Mouse (Mus musculus): ENCODE measurements around the gene Nexn.

DNA sequence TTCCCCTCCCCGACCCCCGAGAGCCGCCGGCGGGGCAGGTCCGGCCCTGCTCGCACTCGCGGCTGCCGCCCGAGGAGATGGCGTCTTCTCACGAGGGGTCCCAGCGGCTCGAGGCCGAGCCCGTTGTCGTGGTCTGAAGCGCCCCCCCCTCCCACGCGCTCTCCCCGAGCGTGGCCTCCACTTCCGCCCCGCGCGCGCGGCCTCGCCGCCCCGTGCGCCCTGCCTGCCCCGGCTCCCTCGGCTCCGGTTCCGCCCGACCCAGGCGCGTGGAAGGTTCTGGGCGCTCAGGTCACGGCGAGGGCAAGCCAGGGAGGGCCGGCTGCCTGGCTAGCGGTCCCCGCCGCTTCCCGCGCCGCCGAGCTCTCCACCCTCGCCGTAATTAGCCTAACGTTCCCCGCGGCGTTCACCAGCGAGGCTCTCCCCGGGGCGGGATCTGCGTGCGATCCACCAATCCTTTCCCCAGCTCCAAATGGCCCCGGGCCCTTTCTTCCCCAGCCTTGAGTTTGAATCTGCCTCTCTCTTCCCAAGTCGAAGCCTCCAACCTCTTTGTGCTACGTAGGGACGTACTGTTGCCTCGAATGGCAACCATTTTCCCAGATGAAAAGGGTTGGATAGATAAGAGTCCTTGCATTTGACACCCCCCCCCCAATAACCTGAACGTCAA, 55.3 kb downstream of the Nexn start:
- TF ChIP-seq CTCF (IDR thresholded peaks at IDR 0.05; ENCODE audit: low read depth) (no peak), EP300 (IDR thresholded peaks at IDR 0.05; ENCODE audit: low read depth) (no peak)

All from heart, postnatal 0 days (tissue).